Mouse (Mus musculus): ENCODE measurements at regions not wholly inside any gene's neighbourhood (a gene's known extent, or its start where the extent isn't known, plus 50 kb on each side); places are given as distances from the start of the nearest gene placed in this dataset.

- no peak for TF ChIP-seq CTCF (IDR thresholded peaks at IDR 0.05; ENCODE audit: extremely low read depth, insufficient read length, insufficient replicate concordance, low read depth, low read length)
- TF ChIP-seq POLR2A (IDR thresholded peaks at IDR 0.05; ENCODE audit: low read depth, low read length): no peak
Measured at GRCm38 (mm10) chr9:40608596-40608995, 61.8 kb upstream of the Gm21915 start.
